Mouse (Mus musculus) small intestine, adult 2 months (tissue): ENCODE measurements around the gene Bbof1.

ENCODE experiments used
- CTCF ChIP-seq: fragments of 200-500 bp; IDR thresholded peaks from 2 replicates; pipeline ENCODE4 v1.5.1; 2012; ENCODE audit warnings: low read depth, mild to moderate bottlenecking, control low read depth, inconsistent platforms, low read length, moderate library complexity, mixed read lengths; ENCODE audit not compliant: insufficient replicate concordance, insufficient read length; ENCODE audit errors: extremely low read depth
- POLR2A ChIP-seq: fragments of 200-500 bp; IDR thresholded peaks from 2 replicates; pipeline ENCODE4 v1.6.1; 2012; ENCODE audit warnings: low read depth, mild to moderate bottlenecking, control low read depth, inconsistent platforms, low read length, moderate library complexity

- TF ChIP-seq CTCF (no peak), POLR2A (peak; percentile 67; the same call in 1 of the 2 replicates)
These were observed 8.2 kb upstream of the Bbof1 start for GRCm38 (mm10) chr12:84400653-84401052.
